In genomic region chr5:133142401-133143115, GRCm38 (mm10) we compare ENCODE assay signal across 20 mouse cellular contexts.
A peak's percentile ranks its signal among the peaks of the same experiment; 100 is the strongest.
DNase-seq lines count a peak whose midpoint lies in the region; ATAC-seq and TF ChIP-seq lines count a peak whose summit lies in the region.
"Had no signal": no experiment of that assay in that cellular context is flagged by ENCODE, and none has a peak within 500 bp of the region (broad histone marks: within the 10 kb centered on the region; RNA-seq: fewer than 3 reads in every experiment).

No protein-coding gene starts in this region.

- H3K27ac ChIP-seq in hindbrain, postnatal 0 days = no peak overlapping the region
- H3K27ac ChIP-seq in hindbrain, embryonic 13.5 days = no peak overlapping the region
- H3K27ac ChIP-seq in neural tube, embryonic 11.5 days (ENCODE audit: low read depth, low read length) = no peak overlapping the region
- H3K27ac ChIP-seq in neural tube, embryonic 15.5 days (replicated peaks) = no peak overlapping the region
- no peak overlapping the region for H3K27ac ChIP-seq in liver, postnatal 0 days (ENCODE audit: low read depth)
- H3K27ac ChIP-seq: embryonic facial prominence, embryonic 12.5 days; heart, embryonic 10.5 days; hindbrain, embryonic 15.5 days; kidney, postnatal 0 days; limb, embryonic 13.5 days; midbrain, embryonic 13.5 days had no signal

- whole genome bisulfite sequencing in hindbrain, postnatal 0 days = 70% methylated on average over 11 of the region's 11 CpGs
- WGBS in hindbrain, embryonic 13.5 days = 68% methylated on average over 11 of the region's 11 CpGs
- WGBS in neural tube, embryonic 11.5 days = 73% methylated on average over 11 of the region's 11 CpGs
- 43% methylated on average over 11 of the region's 11 CpGs for WGBS in neural tube, embryonic 15.5 days
- WGBS in liver, postnatal 0 days (ENCODE audit: insufficient replicate concordance) = 29% methylated on average over 11 of the region's 11 CpGs

- H3K27me3 ChIP-seq in hindbrain, postnatal 0 days (ENCODE audit: insufficient read depth, low read length) = no peaks in the 10 kb centered on the region
- no peaks in the 10 kb centered on the region for H3K27me3 ChIP-seq in hindbrain, embryonic 13.5 days
- H3K27me3 ChIP-seq in neural tube, embryonic 11.5 days (ENCODE audit: control insufficient read depth, insufficient read depth, low read length) = no peaks in the 10 kb centered on the region
- no peaks in the 10 kb centered on the region for H3K27me3 ChIP-seq in neural tube, embryonic 15.5 days (replicated peaks)
- H3K27me3 ChIP-seq in liver, postnatal 0 days (ENCODE audit: insufficient read depth, low read length) = no peaks in the 10 kb centered on the region
- H3K27me3 ChIP-seq: embryonic facial prominence, embryonic 12.5 days; hindbrain, embryonic 15.5 days; limb, embryonic 13.5 days; midbrain, embryonic 13.5 days had no signal

- no peak for ATAC-seq in hindbrain, postnatal 0 days
- no peak for ATAC-seq in hindbrain, embryonic 13.5 days (ENCODE audit: low FRiP score)
- ATAC-seq in neural tube, embryonic 11.5 days (ENCODE audit: insufficient read depth, low FRiP score, low TSS enrichment) = no peak
- ATAC-seq in neural tube, embryonic 15.5 days (ENCODE audit: low FRiP score) = no peak
- peak; percentile 84 for ATAC-seq in common myeloid progenitor, adult 5-6 weeks (replicated peaks; ENCODE audit: low read depth, poor library complexity, severe bottlenecking)
- no peak for ATAC-seq in liver, postnatal 0 days
- ATAC-seq: forebrain, postnatal 0 days; intestine, postnatal 0 days; midbrain, embryonic 13.5 days had no signal

- no peaks in the 10 kb centered on the region for H3K4me1 ChIP-seq in hindbrain, postnatal 0 days (ENCODE audit: insufficient read depth, low read length)
- peaks cover 9% of the 10 kb centered on the region; the same call in 1 of the 2 replicates for H3K4me1 ChIP-seq in hindbrain, embryonic 13.5 days (replicated peaks)
- H3K4me1 ChIP-seq in neural tube, embryonic 11.5 days (ENCODE audit: control insufficient read depth, insufficient read depth, low read length) = no peaks in the 10 kb centered on the region
- H3K4me1 ChIP-seq in neural tube, embryonic 15.5 days = peaks cover 22% of the 10 kb centered on the region
- H3K4me1 ChIP-seq in liver, postnatal 0 days (ENCODE audit: insufficient read depth) = no peaks in the 10 kb centered on the region
- H3K4me1 ChIP-seq: embryonic facial prominence, embryonic 12.5 days; heart, embryonic 10.5 days; hindbrain, embryonic 15.5 days; midbrain, embryonic 13.5 days had no signal

- TF ChIP-seq EP300 in liver, postnatal 0 days (IDR thresholded peaks at IDR 0.05; ENCODE audit: low read depth) = no peak

- peak; percentile 11 for DNase-seq in hindbrain, postnatal 0 days (ENCODE audit: low spot score)
- DNase-seq in neural tube, embryonic 11.5 days (ENCODE audit: low spot score) = peak; percentile 42
- DNase-seq in retina, embryonic 14.5 days (ENCODE audit: low spot score) = peak; percentile 39
- DNase-seq in yolk sac, embryonic 10.5 days (ENCODE audit: low spot score) = no peak
- no peak for DNase-seq in liver, postnatal 0 days
- DNase-seq: cerebellum, postnatal 14 days; forebrain, postnatal 0 days; gastrocnemius, postnatal 10 days; heart, postnatal 14 days; right cerebral cortex, postnatal 25 days had no signal

- TF ChIP-seq CTCF in hindbrain, postnatal 0 days (IDR thresholded peaks at IDR 0.05; ENCODE audit: low read depth) = no peak
- no peak for TF ChIP-seq CTCF in liver, postnatal 0 days (IDR thresholded peaks at IDR 0.05; ENCODE audit: low read depth)

- no peaks in the 10 kb centered on the region for H3K9me3 ChIP-seq in hindbrain, postnatal 0 days (ENCODE audit: low read length)
- H3K9me3 ChIP-seq in hindbrain, embryonic 13.5 days = no peaks in the 10 kb centered on the region
- H3K9me3 ChIP-seq in neural tube, embryonic 11.5 days (ENCODE audit: control insufficient read depth, low read length) = no peaks in the 10 kb centered on the region
- H3K9me3 ChIP-seq in neural tube, embryonic 15.5 days (replicated peaks) = no peaks in the 10 kb centered on the region
- no peaks in the 10 kb centered on the region for H3K9me3 ChIP-seq in liver, postnatal 0 days (ENCODE audit: low read length)
- H3K9me3 ChIP-seq: heart, embryonic 10.5 days; hindbrain, embryonic 15.5 days; midbrain, embryonic 13.5 days had no signal

- H3K4me2 ChIP-seq in hindbrain, postnatal 0 days (ENCODE audit: low read depth, low read length) = no peak overlapping the region
- H3K4me2 ChIP-seq in hindbrain, embryonic 13.5 days = no peak overlapping the region
- H3K4me2 ChIP-seq in neural tube, embryonic 11.5 days (ENCODE audit: low read depth) = no peak overlapping the region
- H3K4me2 ChIP-seq in neural tube, embryonic 15.5 days = no peak overlapping the region
- no peak overlapping the region for H3K4me2 ChIP-seq in liver, postnatal 0 days (ENCODE audit: low read depth, low read length)
- H3K4me2 ChIP-seq: embryonic facial prominence, embryonic 12.5 days; hindbrain, embryonic 15.5 days; limb, embryonic 13.5 days; midbrain, embryonic 13.5 days had no signal

- no peak overlapping the region for H3K9ac ChIP-seq in hindbrain, postnatal 0 days (replicated peaks; ENCODE audit: low read length)
- no peak overlapping the region for H3K9ac ChIP-seq in hindbrain, embryonic 13.5 days
- no peak overlapping the region for H3K9ac ChIP-seq in neural tube, embryonic 11.5 days (ENCODE audit: low read length)
- no peak overlapping the region for H3K9ac ChIP-seq in neural tube, embryonic 15.5 days (replicated peaks)
- no peak overlapping the region for H3K9ac ChIP-seq in liver, postnatal 0 days (replicated peaks)
- H3K9ac ChIP-seq: forebrain, postnatal 0 days; hindbrain, embryonic 15.5 days; limb, embryonic 13.5 days; midbrain, embryonic 13.5 days had no signal

- H3K4me3 ChIP-seq in hindbrain, postnatal 0 days (ENCODE audit: low read length) = no peak overlapping the region
- no peak overlapping the region for H3K4me3 ChIP-seq in hindbrain, embryonic 13.5 days
- no peak overlapping the region for H3K4me3 ChIP-seq in neural tube, embryonic 11.5 days (ENCODE audit: low read depth, low read length)
- H3K4me3 ChIP-seq in neural tube, embryonic 15.5 days (replicated peaks) = no peak overlapping the region
- H3K4me3 ChIP-seq in liver, postnatal 0 days (ENCODE audit: low read depth, low read length) = no peak overlapping the region
- H3K4me3 ChIP-seq: embryonic facial prominence, embryonic 12.5 days; heart, embryonic 10.5 days; hindbrain, embryonic 15.5 days; limb, embryonic 13.5 days; midbrain, embryonic 13.5 days had no signal

- no peaks in the 10 kb centered on the region for H3K36me3 ChIP-seq in hindbrain, postnatal 0 days (ENCODE audit: insufficient read depth, low read length)
- no peaks in the 10 kb centered on the region for H3K36me3 ChIP-seq in hindbrain, embryonic 13.5 days
- no peaks in the 10 kb centered on the region for H3K36me3 ChIP-seq in neural tube, embryonic 11.5 days (ENCODE audit: control insufficient read depth, insufficient read depth, low read length)
- no peaks in the 10 kb centered on the region for H3K36me3 ChIP-seq in neural tube, embryonic 15.5 days
- H3K36me3 ChIP-seq in liver, postnatal 0 days (replicated peaks; ENCODE audit: insufficient read depth, low read length) = no peaks in the 10 kb centered on the region
- H3K36me3 ChIP-seq: embryonic facial prominence, embryonic 12.5 days; heart, embryonic 10.5 days; hindbrain, embryonic 15.5 days; limb, embryonic 13.5 days; midbrain, embryonic 13.5 days had no signal

Comparison
In these comparisons a context has a peak if more than half of its experiments do, and no peak if none do; other contexts are left out.
1. DNase-seq: peak in hindbrain, postnatal 0 days (single experiment), neural tube, embryonic 11.5 days (single experiment) and retina, embryonic 14.5 days (single experiment); none in yolk sac, embryonic 10.5 days (single experiment) and liver, postnatal 0 days (single experiment).